Mouse (Mus musculus): Measurements from ENCODE around the gene Pou2f2.

The Pou2f2 gene

DNA sequence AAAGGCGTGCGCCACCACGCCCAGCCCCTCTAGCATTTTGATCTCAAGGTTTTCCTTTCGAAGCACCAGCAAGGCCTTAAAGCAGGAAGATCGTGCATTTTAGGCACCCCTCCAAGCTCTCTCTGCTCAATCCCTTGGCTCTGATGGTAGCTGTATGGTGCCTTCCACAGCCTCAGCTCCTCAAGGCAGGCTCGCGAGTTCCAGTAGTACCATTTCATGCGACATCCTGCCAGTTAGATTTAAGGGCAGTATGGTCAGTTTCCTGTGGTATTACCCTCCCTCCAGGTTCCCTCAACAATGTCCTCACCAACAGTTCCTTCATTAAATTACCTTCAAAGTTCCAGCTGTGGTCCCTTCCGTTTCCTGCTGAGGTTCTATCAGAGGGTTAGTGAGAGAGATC is 16.6 kb upstream of the Pou2f2 start:
- no peak for DNase-seq (ENCODE audit: low spot score in 2 of 2)

DNA sequence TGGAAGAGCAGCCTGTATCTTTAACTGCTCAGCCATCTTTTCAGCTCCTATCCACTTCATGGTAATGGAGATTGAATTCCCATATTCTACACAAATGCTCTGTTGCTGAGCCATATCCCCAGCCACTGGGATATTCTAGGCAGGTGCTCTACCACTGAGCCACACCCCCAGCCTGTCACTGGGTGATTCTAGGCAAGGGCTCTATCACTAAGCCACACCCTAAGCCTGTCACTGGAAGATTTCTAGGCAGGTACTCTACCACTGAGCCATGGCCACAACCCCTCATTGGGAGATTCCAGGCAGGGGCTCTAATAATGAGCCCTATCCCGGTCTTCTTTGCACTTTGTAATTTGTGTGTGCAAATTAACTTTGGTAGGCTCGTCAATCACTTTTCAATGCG is 15.6 kb upstream of the Pou2f2 start:
- DNase-seq (ENCODE audit: low spot score in 2 of 2): no peak

GRCm38 (mm10) chr7:25192110-25192509 is 12.6 kb upstream of the Pou2f2 start:
- no peak for DNase-seq (ENCODE audit: low spot score in 2 of 2)

DNA sequence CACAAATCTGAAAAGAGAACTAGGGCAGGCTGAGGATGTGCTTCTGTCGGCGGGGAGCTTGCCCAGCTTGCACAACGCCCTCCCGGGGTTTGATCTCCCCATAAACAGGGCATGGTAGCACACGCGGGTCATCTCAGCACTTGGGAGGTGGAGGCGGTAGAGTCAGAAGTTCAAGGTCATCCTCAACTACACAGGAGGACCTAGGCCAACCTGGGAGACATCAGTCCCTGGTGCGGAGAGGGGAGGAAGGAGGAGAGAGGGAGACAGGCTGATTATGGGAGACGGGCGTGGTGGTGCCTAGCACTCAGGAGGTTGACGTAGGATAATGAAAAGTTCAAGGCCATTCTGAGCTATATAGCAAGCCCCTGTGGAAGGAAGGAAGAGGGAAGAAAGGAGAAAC is 11.3 kb upstream of the Pou2f2 start:
- no peak for DNase-seq (ENCODE audit: low spot score in 2 of 2)

DNA sequence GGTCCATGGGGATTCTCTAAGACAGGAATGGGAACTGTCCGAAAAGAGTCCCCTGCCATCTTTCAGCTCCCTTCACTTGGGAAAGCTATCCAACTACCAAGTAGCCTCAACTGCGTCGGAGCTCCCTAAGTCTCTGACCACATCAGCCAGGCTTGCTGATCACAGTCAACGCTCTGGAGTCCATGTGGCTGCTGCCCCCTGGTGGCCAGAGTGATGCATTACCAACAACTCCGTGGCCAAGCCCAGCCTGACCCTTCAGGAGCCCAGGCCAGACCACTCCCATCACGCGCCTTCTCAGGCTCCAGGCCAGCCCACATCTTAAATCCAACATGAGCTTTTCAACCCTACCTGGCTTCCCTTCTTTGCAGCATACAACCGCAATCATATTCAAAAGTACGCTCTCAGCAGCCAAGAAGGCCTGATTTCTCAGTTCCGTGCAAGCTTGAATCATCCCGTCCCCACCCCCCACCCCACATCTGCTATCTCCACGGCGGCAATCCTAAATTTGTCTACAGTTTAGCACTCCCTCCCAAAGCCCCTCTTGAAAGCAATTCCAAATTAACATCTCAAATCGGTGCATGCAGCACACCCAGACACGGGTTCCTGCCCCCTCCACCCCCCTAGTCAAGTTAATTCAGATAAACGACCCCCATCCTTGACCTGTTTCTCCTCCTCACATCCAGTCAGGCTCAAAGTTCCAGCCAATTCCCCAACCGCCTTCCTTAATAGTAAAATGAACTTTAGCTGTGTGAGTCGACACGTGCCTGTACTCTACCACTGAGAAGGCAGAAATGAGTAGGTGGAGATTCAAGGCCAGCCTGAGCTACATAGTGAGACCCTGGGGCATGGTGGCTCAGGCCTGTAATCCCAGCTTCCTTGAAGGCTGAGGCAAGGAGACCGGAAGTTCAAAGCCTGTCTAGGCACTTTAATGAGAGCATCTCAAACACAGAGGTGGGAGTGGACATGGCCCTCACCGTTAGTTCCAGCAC is 8.4 kb upstream of the Pou2f2 start:
- peak; percentile 90 for DNase-seq (ENCODE audit: low spot score in 2 of 2)

DNA sequence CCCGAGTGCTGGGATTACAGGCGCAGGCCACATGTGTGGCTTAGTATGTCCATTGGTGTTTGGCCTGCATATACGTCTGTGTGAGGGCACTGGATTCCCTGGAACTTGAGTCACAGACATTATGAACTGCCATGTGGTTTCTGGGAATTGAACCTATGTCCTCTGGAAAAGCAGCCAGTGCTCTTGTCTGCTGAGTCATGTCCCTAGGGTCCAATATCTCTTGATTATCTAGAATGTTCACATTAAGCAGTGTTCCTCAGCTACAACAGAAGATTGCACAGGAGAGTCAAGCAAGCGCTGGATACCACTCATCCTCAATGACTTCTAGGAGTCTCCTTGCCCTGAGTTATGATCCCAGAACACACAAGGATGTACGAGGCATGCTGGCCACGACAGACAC is 4.6 kb upstream of the Pou2f2 start:
- no peak for DNase-seq (ENCODE audit: low spot score in 2 of 2)

DNA sequence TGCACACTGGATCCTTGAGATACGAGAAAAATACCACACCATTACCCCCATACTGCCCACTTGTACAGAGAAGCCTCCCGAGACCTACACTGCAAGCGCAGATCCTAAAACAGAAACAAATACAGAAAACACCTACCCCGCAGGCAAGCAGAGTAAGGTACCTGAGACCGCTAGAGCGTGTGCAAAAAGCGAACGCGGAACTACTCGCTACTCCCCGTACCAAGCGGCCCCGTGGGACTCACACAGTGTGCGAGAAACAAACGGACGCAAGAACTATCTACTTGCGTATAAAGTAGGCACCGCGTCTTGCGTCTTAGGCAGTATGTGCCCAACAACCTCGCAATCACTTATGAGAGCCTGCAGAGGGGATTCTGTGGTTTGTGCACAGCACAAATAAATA is 2.3 kb upstream of the Pou2f2 start:
- no peak for DNase-seq (ENCODE audit: low spot score in 2 of 2)

GRCm38 (mm10) chr7:25181331-25181790 is 1.8 kb upstream of the Pou2f2 start:
- no peak for DNase-seq (ENCODE audit: low spot score in 2 of 2)

DNA sequence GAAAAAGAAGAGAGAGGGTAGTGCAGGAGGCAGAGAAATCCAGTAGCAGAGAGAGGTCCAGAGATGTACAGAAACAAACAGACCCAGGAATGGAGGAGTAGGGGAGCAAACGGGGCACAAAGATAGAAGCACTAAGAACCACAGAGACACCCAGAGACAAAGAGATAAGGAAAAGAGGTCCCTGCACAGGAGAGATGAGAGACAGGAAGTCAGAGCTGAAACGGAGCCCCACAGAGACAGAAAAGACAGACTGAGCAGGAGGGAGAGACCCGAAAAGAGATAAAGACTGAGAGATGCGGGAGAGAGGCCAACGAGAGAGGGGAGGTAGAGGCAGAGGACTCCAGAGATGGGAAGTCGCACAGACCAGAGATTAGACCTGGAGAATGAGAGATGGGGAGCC is 986 bp upstream of the Pou2f2 start:
- no peak for DNase-seq (ENCODE audit: low spot score in 2 of 2)

DNA sequence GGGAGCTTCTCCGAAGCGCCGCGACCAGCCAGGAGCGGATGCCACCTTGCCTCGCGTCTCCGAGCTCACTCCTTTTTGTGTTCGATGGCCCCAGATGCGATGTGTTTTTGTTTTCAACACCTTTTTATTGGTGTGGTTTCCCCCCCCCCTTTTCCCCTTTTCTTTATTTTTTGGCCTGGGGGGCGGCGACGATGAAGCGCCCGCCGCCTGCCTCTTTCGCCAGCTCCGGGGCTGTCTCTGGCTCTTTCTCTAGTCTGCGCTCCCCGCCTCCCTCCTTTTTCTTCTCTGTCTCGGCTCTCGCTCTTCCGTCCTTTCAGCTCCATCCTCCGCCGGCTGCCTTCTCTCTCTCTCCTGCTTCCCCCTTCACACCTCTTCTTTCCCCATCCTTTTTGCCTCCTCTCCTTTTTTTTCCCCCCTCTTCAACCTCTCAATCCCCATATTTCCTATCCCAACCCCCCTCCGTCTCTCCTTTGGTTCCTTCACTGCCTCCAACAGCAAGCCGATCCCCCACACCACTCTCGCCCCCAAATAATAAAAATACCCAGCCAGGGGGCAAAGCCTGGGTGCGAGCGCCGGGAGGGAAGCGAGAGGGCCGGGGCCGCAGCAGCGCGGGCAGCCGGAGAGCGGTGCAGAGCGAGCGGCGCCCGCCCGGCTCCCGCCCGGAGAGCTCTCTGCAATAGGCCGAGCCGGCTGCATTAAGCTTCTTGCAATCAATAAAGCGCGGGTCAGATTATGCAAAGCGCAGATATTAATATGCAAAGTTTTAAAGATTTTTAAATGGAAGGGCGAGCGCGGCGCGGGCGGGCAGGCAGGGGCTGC is 530 bp downstream of the Pou2f2 start:
- peak in 1 of 2 experiments; percentile 22 for DNase-seq (ENCODE audit: low spot score in 2 of 2)

GRCm38 (mm10) chr7:25178317-25178716 is 1.2 kb downstream of the Pou2f2 start:
- peak; percentile 19 to 44 for DNase-seq (ENCODE audit: low spot score in 2 of 2)

- no peak for DNase-seq (ENCODE audit: low spot score in 2 of 2)
These were observed 5.2 kb downstream of the Pou2f2 start for GRCm38 (mm10) chr7:25174343-25174742.

DNA sequence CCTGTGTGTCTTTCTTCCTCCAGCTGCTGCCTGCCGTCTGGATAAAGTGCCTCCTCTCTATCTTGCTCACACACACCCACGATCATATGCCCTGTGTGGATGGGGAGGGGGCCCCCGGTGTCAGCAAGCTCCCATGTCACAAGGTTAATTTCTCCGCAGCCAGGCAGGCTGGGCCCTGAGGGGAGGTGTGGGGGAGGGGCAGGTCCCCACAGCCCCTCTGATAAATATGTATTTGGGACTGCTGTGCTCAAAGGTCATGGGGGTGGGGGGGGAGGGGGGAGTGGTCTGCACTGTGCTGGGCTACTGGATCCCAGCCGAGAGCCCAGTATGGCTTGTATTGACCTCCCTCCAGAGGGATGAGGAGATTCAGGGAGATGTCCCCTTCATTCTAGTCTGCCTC is 6.9 kb downstream of the Pou2f2 start:
- DNase-seq (ENCODE audit: low spot score in 2 of 2): no peak

GRCm38 (mm10) chr7:25170583-25170982 is 8.9 kb downstream of the Pou2f2 start:
- no peak for DNase-seq (ENCODE audit: low spot score in 2 of 2)

- DNase-seq (ENCODE audit: low spot score in 2 of 2): no peak
These were observed 13.4 kb downstream of the Pou2f2 start for GRCm38 (mm10) chr7:25166106-25166505.

DNA sequence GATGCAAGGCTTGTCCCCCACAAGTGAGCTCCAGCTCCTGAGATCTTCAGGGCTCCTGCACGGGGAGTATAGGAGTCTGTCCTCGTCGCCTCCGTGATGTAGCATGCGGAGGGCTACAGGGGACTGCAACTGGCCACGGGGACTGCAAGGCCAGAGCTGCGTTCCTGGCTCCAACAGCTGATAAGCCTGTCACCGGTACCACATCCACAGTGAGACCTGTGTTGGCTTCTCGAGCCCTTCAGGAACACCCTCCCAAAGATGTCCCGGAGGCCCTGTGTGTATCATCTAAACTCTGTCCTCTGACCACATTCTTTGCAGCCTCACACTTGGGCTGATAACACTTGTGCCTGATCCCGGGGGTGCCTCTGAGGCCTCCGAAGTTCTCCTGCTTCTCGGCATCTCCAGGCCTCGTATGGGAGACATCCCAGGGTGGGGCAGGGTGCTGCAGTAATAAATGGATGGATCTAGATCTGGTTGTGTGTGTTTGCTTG is 23.3 kb downstream of the Pou2f2 start:
- DNase-seq (ENCODE audit: low spot score in 2 of 2): no peak

GRCm38 (mm10) chr7:25155469-25156157 is 23.9 kb downstream of the Pou2f2 start:
- no peak for DNase-seq (ENCODE audit: low spot score in 2 of 2)

GRCm38 (mm10) chr7:25154648-25155047 is 24.9 kb downstream of the Pou2f2 start:
- DNase-seq (ENCODE audit: low spot score in 2 of 2): no peak

- no peak for DNase-seq (ENCODE audit: low spot score in 2 of 2)
These were observed 25.7 kb downstream of the Pou2f2 start for GRCm38 (mm10) chr7:25153841-25154240.

DNA sequence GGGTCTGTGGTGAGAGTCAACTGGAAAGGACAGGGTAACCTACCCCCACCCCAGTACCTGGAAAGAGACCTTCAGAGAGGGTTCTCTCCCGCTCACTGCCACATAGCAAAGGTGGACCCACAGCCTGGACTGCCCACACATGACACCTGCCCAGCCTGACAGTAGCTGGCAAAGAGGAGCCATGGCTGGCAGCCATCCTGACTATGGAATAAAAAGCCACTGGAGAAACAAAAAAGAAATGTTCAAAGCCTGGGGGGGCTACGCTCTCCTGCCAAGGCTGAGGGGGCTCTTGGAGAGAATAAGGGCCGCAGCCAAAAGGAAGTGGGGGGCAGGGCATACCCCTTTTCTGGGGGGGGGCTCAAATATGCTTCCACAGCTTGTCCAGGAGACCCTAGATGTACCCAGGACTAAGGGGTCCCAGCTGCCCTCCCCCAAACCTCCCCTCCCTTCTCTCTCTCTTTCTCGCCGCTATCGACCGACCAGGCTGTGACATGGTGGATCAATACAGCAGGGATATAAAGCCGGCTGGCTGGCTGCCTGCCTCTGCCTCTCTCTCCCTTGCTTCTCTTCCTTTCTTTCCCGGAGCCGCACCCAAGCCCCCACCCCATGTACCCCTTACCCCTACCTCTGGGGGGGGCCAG is 27.5 kb downstream of the Pou2f2 start:
- peak in 1 of 2 experiments; percentile 28 for DNase-seq (ENCODE audit: low spot score in 2 of 2)

- no peak for DNase-seq (ENCODE audit: low spot score in 2 of 2)
These were observed 28.5 kb downstream of the Pou2f2 start for GRCm38 (mm10) chr7:25151009-25151408.
